ENCODE assay signal across 19 mouse cellular contexts in the genomic region with DNA sequence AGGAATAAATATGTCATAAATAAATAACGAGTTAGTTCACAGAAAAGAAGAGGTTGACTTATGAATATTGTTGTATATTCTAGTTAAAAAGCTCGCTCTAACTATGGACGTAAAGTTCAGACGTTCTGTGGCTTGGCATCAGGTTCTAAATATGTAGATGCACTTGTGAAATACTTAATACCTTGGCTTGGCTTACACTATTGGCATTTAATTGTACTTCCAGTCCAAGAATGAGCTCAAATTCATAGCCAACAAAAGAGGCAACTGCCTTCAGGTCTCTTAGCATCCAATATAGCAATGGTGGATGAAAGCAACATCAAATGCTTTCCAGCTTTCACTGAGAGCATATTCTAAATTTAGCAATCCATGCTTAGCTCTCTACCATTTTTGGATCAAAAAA.
DNase-seq lines count a peak whose midpoint lies in the region; ATAC-seq lines count a peak whose summit lies in the region.
"Had no signal": no experiment of that assay in that cellular context is flagged by ENCODE, and none has a peak within 500 bp of the region (broad histone marks: within the 10 kb centered on the region; RNA-seq: fewer than 3 reads in every experiment).

No protein-coding gene starts in this region.

- H3K4me2 ChIP-seq in liver, embryonic 11.5 days = no peak overlapping the region

- no peak overlapping the region for H3K9ac ChIP-seq in liver, embryonic 11.5 days (ENCODE audit: low read depth, low read length)

- no peaks in the 10 kb centered on the region for H3K27me3 ChIP-seq in liver, embryonic 11.5 days (replicated peaks; ENCODE audit: control insufficient read depth, insufficient read depth, low read length)
- H3K27me3 ChIP-seq: CH12.LX, Patski had no signal

- H3K27ac ChIP-seq in liver, embryonic 11.5 days (ENCODE audit: low read depth, low read length) = no peak overlapping the region

- no peak for ATAC-seq in liver, embryonic 11.5 days (replicated peaks; ENCODE audit: low FRiP score)
- ATAC-seq: activated CD4-positive, CD25-positive, alpha-beta regulatory T cell, adult 4 months; CD4-positive, CD25-positive, alpha-beta regulatory T cell, adult 4 months; Patski had no signal

- H3K36me3 ChIP-seq in liver, embryonic 11.5 days (ENCODE audit: control insufficient read depth, insufficient read depth, low read length) = no peaks in the 10 kb centered on the region
- H3K36me3 ChIP-seq: G1E had no signal

- no peaks in the 10 kb centered on the region for H3K4me1 ChIP-seq in liver, embryonic 11.5 days (replicated peaks; ENCODE audit: control insufficient read depth, insufficient read depth, low read length)

- 71% methylated on average over 4 of the region's 4 CpGs for WGBS in liver, embryonic 11.5 days

- H3K9me3 ChIP-seq in liver, embryonic 11.5 days (ENCODE audit: control insufficient read depth, low read length) = no peaks in the 10 kb centered on the region
- H3K9me3 ChIP-seq: G1E had no signal

- DNase-seq in fat pad, adult 2 months (ENCODE audit: extremely low read depth, low read depth, low spot score) = peak; percentile 83
- peak; percentile 72 for DNase-seq in gonadal fat pad, adult 2 months (ENCODE audit: low read depth)
- no peak for DNase-seq in kidney, adult 9 months
- no peak for DNase-seq in liver, embryonic 11.5 days (ENCODE audit: low spot score)
- DNase-seq: adrenal gland, adult 2 months; adrenal gland, adult 8-10 months; adrenal gland, postnatal 10 days; adrenal gland, postnatal 14 days; adrenal gland, postnatal 25 days; adrenal gland, postnatal 36 days; B cell, adult 2 months; cerebellum, adult 11 months; cerebellum, adult 11-12 months; cerebellum, adult 18-20 months had no signal

- H3K4me3 ChIP-seq in liver, embryonic 11.5 days (ENCODE audit: low read depth, low read length) = no peak overlapping the region

Comparison
In these comparisons a context has a peak if more than half of its experiments do, and no peak if none do; other contexts are left out.
1. DNase-seq: peak in fat pad, adult 2 months (single experiment) and gonadal fat pad, adult 2 months (single experiment); none in kidney, adult 9 months (single experiment) and liver, embryonic 11.5 days (single experiment).